Mouse (Mus musculus): Measurements from ENCODE around the gene Nipal3.

The Nipal3 gene

GRCm38 (mm10) chr4:135397991-135398390 lies 96.8 kb downstream of the Nipal3 start, which contains the start of gene Ncmap:
Ncmap (minus strand) TSS chr4:135398227.
- no peak for TF ChIP-seq GATA4 (IDR thresholded peaks at IDR 0.05; ENCODE audit: insufficient replicate concordance, low read length)

- no peak for TF ChIP-seq GATA4 (IDR thresholded peaks at IDR 0.05; ENCODE audit: insufficient replicate concordance, low read length)
Measured at GRCm38 (mm10) chr4:135397551-135397950, 97.3 kb downstream of the Nipal3 start.

DNA sequence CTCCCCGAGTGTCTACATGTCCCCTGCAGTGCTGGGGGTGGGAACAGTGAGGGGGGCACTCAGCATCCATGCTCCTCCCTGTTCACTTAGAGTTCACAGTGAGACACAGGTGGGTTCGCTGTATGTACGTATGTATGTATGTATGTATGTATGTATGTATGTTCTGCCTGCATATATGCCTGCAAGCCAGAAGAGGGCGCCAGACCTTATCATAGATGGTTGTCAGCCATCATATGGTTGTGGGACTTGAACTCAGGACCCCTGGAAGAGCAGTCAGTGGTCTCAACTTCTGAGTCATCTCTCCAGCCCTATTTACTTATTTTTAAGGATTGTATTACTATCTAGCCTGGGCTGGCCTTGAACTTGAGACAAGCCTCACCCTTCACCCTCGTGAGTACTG lies 98.5 kb downstream of the Nipal3 start:
- no peak for TF ChIP-seq GATA4 (IDR thresholded peaks at IDR 0.05; ENCODE audit: insufficient replicate concordance, low read length)
